Comparison of ENCODE assay signal across 19 mouse cellular contexts in the genomic region with DNA sequence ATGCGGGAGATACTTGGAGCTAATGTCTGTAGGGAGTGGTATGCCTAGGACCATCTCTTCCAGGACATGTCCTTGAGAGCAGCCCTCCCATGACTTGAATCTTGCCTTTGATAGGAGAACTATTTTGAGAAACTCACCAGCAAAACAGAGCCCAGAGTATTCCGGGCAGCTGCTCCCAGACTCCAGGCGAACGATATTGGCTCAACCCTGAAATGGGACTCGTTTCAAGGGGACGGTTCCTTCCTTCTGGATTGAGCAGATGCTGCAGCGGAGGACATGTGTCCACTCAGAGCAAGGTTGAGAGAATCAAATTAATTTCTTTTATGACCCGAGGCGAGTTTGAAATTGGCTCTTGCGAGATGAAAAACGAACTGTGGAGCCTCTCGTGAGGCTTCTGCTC.
A peak's percentile ranks its signal among the peaks of the same experiment; 100 is the strongest.
DNase-seq lines count a peak whose midpoint lies in the region; ATAC-seq and TF ChIP-seq lines count a peak whose summit lies in the region.
"Had no signal": no experiment of that assay in that cellular context is flagged by ENCODE, and none has a peak within 500 bp of the region (broad histone marks: within the 10 kb centered on the region; RNA-seq: fewer than 3 reads in every experiment).

No protein-coding gene starts in this region.

- peak; percentile 26 for DNase-seq in cerebellum, adult 9-11 months
- no peak for DNase-seq in cerebellum, adult 11 months
- peak; percentile 91 for DNase-seq in heart, adult 11 months
- peak; percentile 44 for DNase-seq in midbrain, postnatal 0 days (ENCODE audit: low spot score)
- DNase-seq in midbrain, embryonic 14.5 days: no peak
- DNase-seq in testis, postnatal 14 days (ENCODE audit: low spot score): peak; percentile 15
- DNase-seq in lung, postnatal 4 days: no peak
- DNase-seq: adrenal gland, adult 2 months; cerebellum, postnatal 36 days; thymus, postnatal 36 days had no signal

- H3K9ac ChIP-seq in heart, embryonic 12.5 days: no peak overlapping the region
- no peak overlapping the region for H3K9ac ChIP-seq in midbrain, postnatal 0 days (replicated peaks; ENCODE audit: low read length, poor library complexity, severe bottlenecking)
- H3K9ac ChIP-seq in midbrain, embryonic 14.5 days (replicated peaks; ENCODE audit: low read length): no peak overlapping the region
- H3K9ac ChIP-seq: hindbrain, embryonic 14.5 days; kidney, embryonic 15.5 days; limb, embryonic 15.5 days; liver, embryonic 15.5 days; neural tube, embryonic 15.5 days had no signal

- H3K36me3 ChIP-seq in heart, embryonic 12.5 days: no peaks in the 10 kb centered on the region
- no peaks in the 10 kb centered on the region for H3K36me3 ChIP-seq in midbrain, postnatal 0 days (ENCODE audit: insufficient read depth, low read length)
- no peaks in the 10 kb centered on the region for H3K36me3 ChIP-seq in midbrain, embryonic 14.5 days (ENCODE audit: control insufficient read depth, insufficient read depth, low read length)
- H3K36me3 ChIP-seq: embryonic facial prominence, embryonic 10.5 days; kidney, embryonic 15.5 days; limb, embryonic 15.5 days; liver, embryonic 15.5 days; neural tube, embryonic 15.5 days had no signal

- H3K27me3 ChIP-seq in heart, embryonic 12.5 days (replicated peaks): no peaks in the 10 kb centered on the region
- H3K27me3 ChIP-seq in midbrain, postnatal 0 days (ENCODE audit: insufficient read depth, low read length): no peaks in the 10 kb centered on the region
- no peaks in the 10 kb centered on the region for H3K27me3 ChIP-seq in midbrain, embryonic 14.5 days (ENCODE audit: control insufficient read depth, insufficient read depth, low read length)
- H3K27me3 ChIP-seq: kidney, embryonic 15.5 days; limb, embryonic 15.5 days; liver, embryonic 15.5 days; neural tube, embryonic 15.5 days had no signal

- no peak for ATAC-seq in heart, embryonic 12.5 days (ENCODE audit: insufficient number of reproducible peaks, low FRiP score)
- ATAC-seq in midbrain, postnatal 0 days (ENCODE audit: low FRiP score): no peak
- no peak for ATAC-seq in midbrain, embryonic 14.5 days (ENCODE audit: low FRiP score, low TSS enrichment)
- ATAC-seq: intestine, embryonic 16.5 days had no signal

- TF ChIP-seq CTCF in midbrain, postnatal 0 days (IDR thresholded peaks at IDR 0.05): no peak

- H3K4me2 ChIP-seq in heart, embryonic 12.5 days: no peak overlapping the region
- H3K4me2 ChIP-seq in midbrain, postnatal 0 days (ENCODE audit: low read depth, low read length, poor library complexity, severe bottlenecking): no peak overlapping the region
- H3K4me2 ChIP-seq in midbrain, embryonic 14.5 days (ENCODE audit: low read length): no peak overlapping the region
- H3K4me2 ChIP-seq: hindbrain, embryonic 14.5 days; kidney, embryonic 15.5 days; limb, embryonic 15.5 days; liver, embryonic 15.5 days; midbrain, embryonic 11.5 days; neural tube, embryonic 15.5 days had no signal

- WGBS in heart, embryonic 12.5 days: 68% methylated on average over 12 of the region's 12 CpGs
- WGBS in midbrain, postnatal 0 days: 77% methylated on average over 12 of the region's 12 CpGs
- 79% methylated on average over 12 of the region's 12 CpGs for WGBS in midbrain, embryonic 14.5 days

- no peak overlapping the region for H3K4me3 ChIP-seq in heart, embryonic 12.5 days
- no peak overlapping the region for H3K4me3 ChIP-seq in midbrain, postnatal 0 days (ENCODE audit: low read depth, low read length)
- H3K4me3 ChIP-seq in midbrain, embryonic 14.5 days (replicated peaks; ENCODE audit: low read depth, low read length): no peak overlapping the region
- H3K4me3 ChIP-seq: embryonic facial prominence, embryonic 10.5 days; kidney, embryonic 15.5 days; limb, embryonic 15.5 days; liver, embryonic 15.5 days; neural tube, embryonic 15.5 days had no signal

- H3K9me3 ChIP-seq in heart, embryonic 12.5 days (replicated peaks): no peaks in the 10 kb centered on the region
- H3K9me3 ChIP-seq in midbrain, postnatal 0 days (ENCODE audit: low read length): no peaks in the 10 kb centered on the region
- H3K9me3 ChIP-seq in midbrain, embryonic 14.5 days (ENCODE audit: control insufficient read depth, low read length): no peaks in the 10 kb centered on the region
- H3K9me3 ChIP-seq: embryonic facial prominence, embryonic 10.5 days; kidney, embryonic 15.5 days; limb, embryonic 15.5 days; liver, embryonic 15.5 days; neural tube, embryonic 15.5 days had no signal

- peaks cover 9% of the 10 kb centered on the region; the same call in 1 of the 2 replicates for H3K4me1 ChIP-seq in heart, embryonic 12.5 days (replicated peaks)
- H3K4me1 ChIP-seq in midbrain, postnatal 0 days (ENCODE audit: insufficient read depth, low read length): no peaks in the 10 kb centered on the region
- no peaks in the 10 kb centered on the region for H3K4me1 ChIP-seq in midbrain, embryonic 14.5 days (ENCODE audit: control insufficient read depth, insufficient read depth, low read length)

- H3K27ac ChIP-seq in heart, embryonic 12.5 days (ENCODE audit: poor library complexity, severe bottlenecking): no peak overlapping the region
- no peak overlapping the region for H3K27ac ChIP-seq in midbrain, postnatal 0 days (ENCODE audit: low read depth, low read length)
- H3K27ac ChIP-seq in midbrain, embryonic 14.5 days (replicated peaks; ENCODE audit: low read depth, low read length): no peak overlapping the region
- H3K27ac ChIP-seq: embryonic facial prominence, embryonic 10.5 days; hindbrain, embryonic 14.5 days; kidney, embryonic 15.5 days; limb, embryonic 15.5 days; liver, embryonic 15.5 days; neural tube, embryonic 15.5 days had no signal

Comparison
In these comparisons a context has a peak if more than half of its experiments do, and no peak if none do; other contexts are left out.
1. DNase-seq: peak in cerebellum, adult 9-11 months (single experiment), heart, adult 11 months (single experiment), midbrain, postnatal 0 days (single experiment) and testis, postnatal 14 days (single experiment); none in cerebellum, adult 11 months (single experiment), midbrain, embryonic 14.5 days (single experiment) and lung, postnatal 4 days (0 of 2).